Mouse (Mus musculus): ENCODE data around the gene Odf3l2. TPM values are rescaled to one million over a fixed set of nuclear protein-coding genes. Genes with fewer than 3 reads are reported as not detected.

Odf3l2 gene
- polyA plus RNA-seq, 3 experiments from 2014 or later = not detected

DNA sequence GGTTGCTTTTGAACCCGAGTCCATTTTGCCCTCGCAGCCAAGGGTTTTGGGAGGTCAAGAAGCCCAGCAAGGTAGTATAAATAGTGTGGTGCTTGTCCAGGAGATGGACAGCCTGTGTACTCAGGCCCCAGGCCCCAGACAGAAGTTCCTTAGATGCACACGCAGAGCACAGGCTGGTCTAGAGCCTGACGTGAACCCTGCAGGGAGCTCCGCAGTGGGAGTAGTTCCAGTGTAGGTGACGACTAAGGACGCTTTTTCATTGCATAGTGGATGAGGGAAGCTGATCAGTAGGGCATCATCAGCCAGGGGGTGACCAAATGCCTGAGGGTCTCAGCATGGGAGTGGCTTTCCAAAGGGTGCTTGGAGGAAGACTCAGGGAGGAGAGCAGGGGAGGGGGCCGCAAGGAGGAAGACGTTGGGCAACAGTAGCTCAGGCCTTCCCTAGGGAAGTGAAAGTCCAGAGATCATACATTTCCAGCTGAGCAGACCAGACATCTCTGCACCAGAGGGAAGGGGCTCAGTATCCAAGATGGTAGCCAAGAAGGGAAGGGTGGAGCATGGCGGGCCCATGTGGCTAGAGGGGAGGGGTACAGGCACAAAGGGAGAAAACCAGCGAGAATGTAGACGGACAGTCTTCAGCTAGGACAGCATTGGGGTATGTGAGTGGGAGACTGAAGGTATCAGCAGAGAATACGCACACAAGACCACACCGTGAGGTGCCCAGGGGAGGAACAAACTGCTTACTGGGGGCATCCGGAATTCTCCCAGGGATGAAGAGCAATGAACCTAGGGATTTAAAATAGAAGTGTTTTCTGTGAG is 24.7 kb upstream of the Odf3l2 start:
- ATAC-seq = no peak

- ATAC-seq = peak; percentile 30
These were observed 24.1 kb upstream of the Odf3l2 start for GRCm38 (mm10) chr10:79669576-79670057.

- peak; percentile 94 for ATAC-seq
These were observed 23.4 kb upstream of the Odf3l2 start, which contains the start of gene Tpgs1 for GRCm38 (mm10) chr10:79668771-79669575. Gene Tpgs1, plus strand, starts transcription at chr10:79669369.

DNA sequence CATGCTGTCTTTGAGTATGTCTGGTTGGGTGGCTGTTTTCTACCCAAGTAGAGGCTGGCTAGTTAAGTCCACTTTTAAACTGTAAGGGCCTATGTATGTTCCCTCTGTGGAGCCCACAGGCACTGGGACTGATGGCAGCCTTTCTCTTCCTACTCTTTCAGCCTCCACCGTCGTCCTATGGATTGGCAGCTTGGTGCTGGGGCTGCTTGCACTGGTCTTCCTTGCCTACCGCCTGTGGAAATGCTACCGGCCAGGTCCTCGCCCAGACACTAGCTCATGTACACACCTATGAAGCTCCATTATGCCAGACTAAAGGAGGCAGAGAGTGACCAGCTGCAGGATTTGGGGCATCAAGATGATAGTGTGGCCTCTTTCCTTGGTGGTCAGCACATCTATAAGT is 22.5 kb upstream of the Odf3l2 start:
- ATAC-seq = no peak

DNA sequence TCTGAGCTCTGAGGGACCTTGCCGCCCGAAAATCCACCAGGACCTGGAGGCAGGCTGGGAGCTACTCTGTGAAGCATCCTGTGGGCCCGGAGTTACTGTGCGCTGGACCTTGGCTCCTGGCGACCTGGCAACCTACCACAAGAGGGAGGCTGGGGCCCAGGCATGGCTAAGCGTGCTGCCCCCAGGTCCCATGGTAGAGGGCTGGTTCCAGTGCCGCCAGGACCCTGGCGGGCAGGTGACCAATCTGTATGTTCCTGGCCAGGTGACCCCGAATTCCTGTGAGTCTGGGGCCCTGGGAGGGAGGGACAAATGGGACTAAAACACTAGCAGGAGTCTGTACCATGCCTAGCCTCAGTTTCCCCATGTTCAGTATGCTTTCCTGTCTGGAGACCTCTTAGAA is 21.0 kb upstream of the Odf3l2 start:
- no peak for ATAC-seq

DNA sequence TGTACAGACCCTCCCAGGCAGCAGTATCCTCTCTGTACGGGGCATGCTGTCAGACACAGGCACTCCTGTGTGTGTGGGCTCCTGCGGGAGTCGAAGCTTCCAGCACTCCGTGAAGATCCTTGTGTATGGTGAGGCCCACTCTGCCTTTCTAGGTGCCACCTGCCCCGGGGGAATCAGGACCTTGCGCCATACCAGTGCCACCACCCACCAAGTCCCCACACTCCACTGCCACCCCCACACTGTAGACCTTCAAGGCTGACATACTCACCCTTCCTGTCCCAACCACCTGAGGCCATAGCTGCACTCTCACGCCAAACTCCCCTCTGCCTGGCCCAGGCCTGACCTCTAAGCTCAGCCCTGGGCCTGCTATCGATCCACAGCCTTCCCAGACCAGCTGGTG is 19.5 kb upstream of the Odf3l2 start:
- ATAC-seq = no peak

DNA sequence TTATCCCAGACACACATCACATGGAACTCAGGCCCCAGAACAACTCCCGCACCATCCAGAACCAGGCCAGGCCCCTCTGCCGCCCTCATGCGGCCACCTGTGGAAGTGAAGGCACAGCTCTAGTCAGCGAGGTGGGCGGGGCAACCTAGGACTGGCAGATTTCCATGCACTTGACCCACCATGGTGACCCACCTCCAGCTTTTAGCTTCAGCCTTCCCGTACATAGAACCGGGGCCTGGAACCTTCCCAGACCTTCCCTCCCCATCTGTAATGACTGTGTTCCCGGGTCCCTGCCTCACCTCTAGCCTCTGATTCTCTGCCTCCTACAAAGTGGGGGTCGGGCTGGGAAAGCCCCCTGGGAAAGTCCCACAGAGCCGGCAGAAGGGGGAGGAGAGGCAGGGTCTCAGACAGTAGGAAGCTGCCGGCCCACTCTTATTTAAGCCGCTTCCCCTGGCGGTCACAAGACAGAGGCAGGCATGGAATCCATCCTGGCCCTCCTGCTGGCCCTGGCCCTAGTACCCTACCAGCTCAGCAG is 18.7 kb upstream of the Odf3l2 start, which contains the start of gene Madcam1:
Gene Madcam1, plus strand, starts transcription at position 429 of the 535 bp plus-strand sequence.
- ATAC-seq = peak; percentile 25

DNA sequence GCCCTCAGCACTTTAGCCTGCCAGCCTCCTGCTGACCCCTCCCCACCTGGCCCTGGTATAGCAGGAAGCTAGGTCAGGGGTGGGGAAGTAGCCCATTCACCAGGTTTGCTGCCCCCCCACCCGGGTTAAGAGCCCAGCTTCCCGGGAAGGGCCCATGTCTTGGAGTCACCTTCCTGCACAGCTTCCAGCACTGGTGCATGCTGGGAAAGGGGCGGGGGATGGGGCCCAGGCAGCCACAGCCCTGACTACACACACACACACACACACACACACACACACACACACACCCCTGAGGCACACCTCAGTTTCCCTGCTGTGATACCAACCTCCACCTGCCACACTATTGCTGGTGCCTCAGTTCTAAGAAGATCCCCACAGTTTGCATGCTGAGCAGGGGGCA is 16.3 kb upstream of the Odf3l2 start:
- no peak for ATAC-seq

- no peak for ATAC-seq
These were observed 14.8 kb upstream of the Odf3l2 start for GRCm38 (mm10) chr10:79660298-79660697.

GRCm38 (mm10) chr10:79658829-79659228 is 13.3 kb upstream of the Odf3l2 start:
- no peak for ATAC-seq

- no peak for ATAC-seq
These were observed 9.4 kb upstream of the Odf3l2 start for GRCm38 (mm10) chr10:79654946-79655395.

DNA sequence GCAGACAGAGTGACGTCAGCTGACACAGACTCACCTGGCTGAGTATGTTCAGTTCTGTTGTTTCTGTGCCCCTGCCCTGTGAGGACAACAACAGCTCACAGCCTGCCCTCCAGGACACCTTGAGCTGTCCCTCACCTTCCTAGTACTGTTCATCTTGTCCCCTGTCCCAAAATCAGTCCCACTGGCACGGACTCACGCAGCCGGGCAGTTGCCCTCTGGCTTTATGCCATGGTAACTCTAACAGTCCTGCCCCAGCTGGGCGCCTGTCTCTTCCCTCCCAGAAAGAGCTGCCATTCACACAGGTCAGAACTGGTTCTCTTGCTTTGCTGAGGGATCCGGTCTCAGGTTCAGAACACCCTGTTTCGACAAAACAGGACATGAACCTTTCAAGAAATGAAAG is 7.3 kb upstream of the Odf3l2 start:
- no peak for ATAC-seq

- ATAC-seq = peak; percentile 63
These were observed 3.7 kb upstream of the Odf3l2 start for GRCm38 (mm10) chr10:79649070-79649751.

- ATAC-seq = no peak
These were observed 6.9 kb downstream of the Odf3l2 start for GRCm38 (mm10) chr10:79638486-79639204.

DNA sequence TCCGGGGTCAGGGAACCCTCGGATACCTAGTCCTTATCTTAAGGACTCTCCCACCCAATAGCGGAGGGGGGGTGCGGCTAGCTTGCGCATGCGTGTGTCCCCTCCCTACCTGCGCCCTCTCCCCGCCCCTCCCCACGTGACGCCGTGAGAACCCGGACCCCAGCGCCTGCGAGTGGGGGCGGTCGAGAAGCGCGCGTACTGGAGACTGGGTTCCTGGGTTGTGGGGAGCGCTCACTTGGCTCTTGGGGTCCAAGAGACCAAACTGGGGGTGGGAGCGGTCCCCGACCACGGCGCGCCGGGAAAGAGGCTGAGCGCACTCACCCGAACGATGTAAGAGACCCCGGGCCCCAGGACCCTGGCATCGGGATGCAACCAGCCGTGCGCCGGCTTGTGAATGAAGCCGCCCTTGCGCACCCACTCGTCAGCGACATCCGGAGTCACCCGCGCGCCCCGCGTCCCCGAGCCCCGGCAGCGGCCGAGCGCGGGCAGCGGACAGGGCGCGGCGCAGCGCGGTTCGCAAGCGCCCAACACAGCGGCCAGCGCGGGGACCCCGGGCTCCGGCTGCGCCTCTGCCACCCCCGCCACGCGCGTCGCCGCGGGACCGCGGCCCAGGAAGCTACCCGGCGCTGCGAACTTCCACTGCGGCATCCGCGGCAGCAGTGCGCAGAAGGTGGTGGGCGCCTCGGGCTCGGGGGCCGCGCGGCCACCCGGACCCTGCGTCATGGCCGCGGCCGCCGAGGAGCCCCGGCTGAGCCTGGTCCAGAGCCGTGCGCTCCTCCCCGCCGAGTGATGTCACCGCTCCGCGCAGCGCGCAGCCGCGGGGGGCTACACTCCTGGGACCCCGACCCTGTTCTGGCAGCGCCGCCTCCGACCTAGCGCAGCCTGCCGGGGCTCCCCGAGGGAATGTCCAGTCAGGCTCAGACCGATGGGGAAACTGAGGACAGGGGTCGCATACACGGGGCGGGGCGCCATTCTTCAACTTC is 8.1 kb downstream of the Odf3l2 start, which contains the start of gene Shc2:
Gene Shc2, minus strand, starts transcription at position 791 of the 983 bp plus-strand sequence.
- ATAC-seq = no peak

GRCm38 (mm10) chr10:79636287-79636686 is 9.3 kb downstream of the Odf3l2 start:
- no peak for ATAC-seq

DNA sequence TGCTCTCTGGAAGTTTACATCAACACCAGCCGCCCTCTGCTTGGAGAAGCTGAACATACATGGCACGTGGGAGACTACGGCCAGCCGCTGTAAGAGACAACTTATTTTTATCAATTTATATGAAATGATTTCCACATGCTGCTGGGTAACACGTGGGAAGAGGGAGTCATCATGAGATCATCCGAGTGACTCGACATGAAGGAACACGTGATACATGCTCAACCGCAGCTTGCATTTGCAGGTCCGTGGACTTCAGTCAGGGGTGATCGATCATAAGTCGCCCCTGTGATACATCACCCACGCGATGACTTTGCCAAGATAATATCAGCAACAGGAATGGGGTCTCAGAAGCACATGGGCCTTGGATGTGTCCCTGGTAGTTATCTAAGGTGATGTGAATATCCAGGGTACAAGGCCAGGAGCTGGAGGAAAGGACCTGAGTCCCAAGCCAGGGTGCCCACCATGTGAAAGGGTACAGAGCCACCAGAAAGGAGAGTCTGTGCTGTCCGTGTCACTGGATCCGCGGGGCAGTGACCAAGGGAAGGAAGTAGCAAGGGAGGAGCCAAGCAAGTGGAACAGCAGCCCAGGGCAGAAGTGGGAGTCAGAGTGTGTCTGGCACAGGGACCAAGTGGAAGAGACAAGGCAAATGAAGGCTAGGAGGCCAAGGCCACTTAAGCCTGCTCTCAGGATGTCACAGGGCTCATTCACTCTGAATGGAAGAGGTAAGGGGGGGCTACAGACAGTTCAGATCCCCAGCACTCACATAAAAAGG is 12.3 kb downstream of the Odf3l2 start:
- ATAC-seq = no peak

DNA sequence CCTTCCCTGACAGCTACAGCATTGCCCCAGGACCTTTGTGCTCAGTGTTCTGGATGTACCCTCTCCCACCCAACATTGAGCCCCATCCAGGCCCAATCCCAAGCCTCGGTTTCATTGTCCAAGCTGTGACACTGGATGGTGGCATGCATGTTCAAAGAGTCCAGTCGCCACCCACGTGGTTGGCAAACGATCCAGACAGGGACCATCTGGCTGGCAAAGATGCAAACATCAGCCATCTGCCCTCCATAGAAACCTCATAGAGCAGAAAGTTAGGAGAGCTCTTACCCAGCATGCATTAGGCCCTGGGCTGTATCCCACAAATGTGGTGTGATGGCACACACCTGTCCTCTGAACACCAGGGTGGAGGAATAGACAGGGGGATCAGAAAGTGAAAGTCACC is 14.1 kb downstream of the Odf3l2 start:
- ATAC-seq = no peak

GRCm38 (mm10) chr10:79628377-79628776 is 17.2 kb downstream of the Odf3l2 start:
- no peak for ATAC-seq

DNA sequence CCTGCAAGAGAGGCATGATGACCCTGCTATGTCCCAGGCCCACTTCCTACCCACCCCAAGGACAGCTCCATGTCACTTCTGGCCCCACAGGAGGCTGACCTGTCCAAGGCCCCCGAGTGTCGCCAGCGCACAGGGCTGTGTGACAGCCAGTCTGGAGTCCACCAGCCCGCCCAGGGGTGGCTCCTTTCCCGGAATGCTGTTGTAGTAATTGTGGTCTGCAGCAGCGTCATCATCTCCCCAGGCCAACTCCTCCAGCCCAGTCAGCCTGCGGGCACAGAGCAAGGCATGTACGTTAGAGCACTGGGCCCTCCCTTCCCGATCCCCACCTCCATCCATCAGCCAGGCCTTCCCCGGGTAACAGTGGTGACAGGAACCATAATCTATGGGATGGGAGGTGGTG is 19.4 kb downstream of the Odf3l2 start:
- no peak for ATAC-seq
